In the genomic region with DNA sequence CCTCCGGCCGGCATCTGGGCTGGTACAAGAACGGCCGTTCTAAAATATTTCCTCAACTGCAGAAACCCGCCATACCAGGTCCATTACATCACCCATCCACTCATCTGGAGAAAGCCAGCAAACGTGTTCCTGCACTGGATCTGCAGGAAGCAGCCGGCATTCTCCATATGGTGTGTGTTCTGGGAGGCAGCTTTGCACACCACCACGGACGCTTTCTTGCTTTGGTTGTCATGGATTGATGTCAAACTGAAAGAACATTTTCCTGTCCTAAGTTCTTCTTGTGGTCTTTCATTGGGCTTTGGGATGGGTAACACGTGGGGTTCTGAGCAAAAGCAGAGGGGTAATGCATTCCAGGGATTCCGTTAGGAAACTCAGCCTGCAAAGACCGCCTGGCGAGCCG, we compare ENCODE assay signal across 12 mouse cellular contexts. TPM values are rescaled to one million over a fixed set of nuclear protein-coding genes. Genes with fewer than 3 reads are reported as not detected.
A peak's percentile ranks its signal among the peaks of the same experiment; 100 is the strongest.
DNase-seq lines count a peak whose midpoint lies in the region; TF ChIP-seq lines count a peak whose summit lies in the region.
"Had no signal": no experiment of that assay in that cellular context is flagged by ENCODE, and none has a peak within 500 bp of the region (broad histone marks: within the 10 kb centered on the region; RNA-seq: fewer than 3 reads in every experiment).

No protein-coding gene starts in this region.

- intact Hi-C loops in left cerebral cortex, postnatal 14 days (cut with DNase I) = loop anchor here (5.0 to 10.0 kb wide), 3 partner anchors 155 to 427 kb away; no protein-coding TSS in a partner anchor
- intact Hi-C loops in left cerebral cortex, postnatal 10 days (cut with DNase I) = loop anchor here (5.0 to 10.0 kb wide), 2 partner anchors 150 to 427 kb away; no protein-coding TSS in a partner anchor
- intact Hi-C loops in left cerebral cortex, postnatal 36 days (cut with DNase I) = no loop called here

- TF ChIP-seq CTCF in brain, embryonic 14.5 days (IDR thresholded peaks at IDR 0.05; ENCODE audit: borderline replicate concordance, extremely low read depth, insufficient read depth, insufficient read length) = no peak

- no peak for TF ChIP-seq POLR2A in brain, embryonic 14.5 days (IDR thresholded peaks at IDR 0.05; ENCODE audit: borderline replicate concordance, extremely low read depth, insufficient read depth, insufficient read length, poor library complexity, severe bottlenecking)

- peak; percentile 26 to 57 for DNase-seq in frontal cortex, adult 2 months (ENCODE audit: extremely low spot score in 1 of 2, low spot score in 1 of 2)
- DNase-seq in frontal cortex, postnatal 14 days (ENCODE audit: low spot score in 2 of 2) = no peak
- DNase-seq in left cerebral cortex, postnatal 14 days (ENCODE audit: low spot score in 2 of 2) = peak; percentile 52 to 76
- DNase-seq in left cerebral cortex, postnatal 10 days (ENCODE audit: extremely low spot score in 1 of 2, low spot score in 2 of 2) = no peak
- DNase-seq in brain, embryonic 14.5 days (ENCODE audit: low read depth) = peak; percentile 25
- peak; percentile 40 to 50 for DNase-seq in left cerebral cortex, postnatal 36 days (ENCODE audit: low spot score in 2 of 2)
- no peak for DNase-seq in urinary bladder, postnatal 14 days (ENCODE audit: low spot score)
- DNase-seq in yolk sac, embryonic 10.5 days (ENCODE audit: low spot score) = no peak
- DNase-seq: adrenal gland, postnatal 36 days; cerebellum, adult 11 months; kidney, postnatal 36 days had no signal

RNA-seq across cellular contexts. Expression of gene Pyroxd2, which starts 10.7 kb away (rescaled TPM):
- polyA plus RNA-seq in frontal cortex, adult 2 months (2012; rRNA removed) = 3.0 and 3.1 TPM in 2 replicates
- 1 to 10 TPM; 2.8 to 2.9 TPM for total RNA-seq in left cerebral cortex, postnatal 14 days (2021)
- 1 to 10 TPM; 2.6 to 2.7 TPM for total RNA-seq in left cerebral cortex, postnatal 10 days (2021)
- 2.5 and 3.2 TPM in 2 replicates for polyA plus RNA-seq in brain, embryonic 14.5 days (2012; rRNA removed)
- total RNA-seq in left cerebral cortex, postnatal 36 days (2021) = 1 to 10 TPM; 1.9 to 3.4 TPM
- total RNA-seq: ES-E14 had no signal

RNA-seq across cellular contexts. Expression of gene Hps1, which starts 37.9 kb away (rescaled TPM):
- 28.8 and 33.2 TPM in 2 replicates for polyA plus RNA-seq in frontal cortex, adult 2 months (2012; rRNA removed)
- total RNA-seq in left cerebral cortex, postnatal 14 days (2021) = 10 to 100 TPM in 1 of 2 experiments, 1 to 10 TPM in 1; 9.4 to 11.1 TPM
- total RNA-seq in left cerebral cortex, postnatal 10 days (2021) = 10 to 100 TPM in 1 of 2 experiments, 1 to 10 TPM in 1; 8.5 to 10.8 TPM
- 31.1 and 43.0 TPM in 2 replicates for polyA plus RNA-seq in brain, embryonic 14.5 days (2012; rRNA removed)
- total RNA-seq in left cerebral cortex, postnatal 36 days (2021) = 1 to 10 TPM; 8.0 to 9.6 TPM

Comparison
In these comparisons a context has a peak if more than half of its experiments do, and no peak if none do; other contexts are left out.
1. DNase-seq: peak in frontal cortex, adult 2 months (2 of 2), left cerebral cortex, postnatal 14 days (2 of 2), brain, embryonic 14.5 days (single experiment) and left cerebral cortex, postnatal 36 days (2 of 2); none in frontal cortex, postnatal 14 days (0 of 2), left cerebral cortex, postnatal 10 days (0 of 2), urinary bladder, postnatal 14 days (single experiment) and yolk sac, embryonic 10.5 days (single experiment).